Mouse (Mus musculus) left cerebral cortex, adult 2 months (tissue): ENCODE data around the gene Cdca7l. TPM values are rescaled to one million over a fixed set of nuclear protein-coding genes. Genes with fewer than 3 reads are reported as not detected.

ENCODE experiments used
- DNase-seq, 2 experiments: peaks; one replicate each; pipeline ENCODE4 v3.0.0; 2021 to 2022; ENCODE audit warnings: low spot score in 2 of 2, mixed read lengths in 1 of 2; ENCODE audit errors: extremely low spot score in 1 of 2
- H3K27ac ChIP-seq: fragments of 200-600 bp; 2 replicates; pipeline ENCODE4 v1.8.1; 2022
- H3K4me3 ChIP-seq: fragments of 200-600 bp; 2 replicates; pipeline ENCODE4 v1.8.1; 2022
- CTCF ChIP-seq: fragments of 200-600 bp; IDR thresholded peaks from 2 replicates; pipeline ENCODE4 v1.8.1; 2022; ENCODE audit warnings: antibody characterized with exemption, mild to moderate bottlenecking, moderate library complexity
- intact Hi-C: fragments of 180-260 bp; cut with DNase I; formaldehyde crosslinking; loops from one replicate; pipeline ENCODE4 v1.15.1; 2025
- total RNA-seq, 2 experiments: library from RNA; stranded (reverse); gene quantifications; 2 replicates each; pipeline ENCODE4 v1.2.3; 2021

The Cdca7l gene
- total RNA-seq, 2 experiments from 2014 or later = 1.1 to 1.3 TPM

- no peak for TF ChIP-seq CTCF
- no peak overlapping the region for H3K27ac ChIP-seq
- DNase-seq = no peak
- H3K4me3 ChIP-seq = no peak overlapping the region
- intact Hi-C loops = no loop called here
Measured at GRCm38 (mm10) chr12:117783426-117783825, 20.7 kb upstream of the Cdca7l start.

GRCm38 (mm10) chr12:117786621-117787020 lies 17.5 kb upstream of the Cdca7l start:
- no peak for DNase-seq
- no peak for TF ChIP-seq CTCF
- Histone ChIP-seq H3K27ac (no peak overlapping the region), H3K4me3 (no peak overlapping the region)
- intact Hi-C loops = no loop called here

GRCm38 (mm10) chr12:117788513-117789011 lies 15.5 kb upstream of the Cdca7l start:
- TF ChIP-seq CTCF = no peak
- Histone ChIP-seq H3K4me3 (no peak overlapping the region), H3K27ac (no peak overlapping the region)
- intact Hi-C loops = no loop called here
- no peak for DNase-seq

- TF ChIP-seq CTCF = no peak
- H3K27ac ChIP-seq = no peak overlapping the region
- intact Hi-C loops = no loop called here
- DNase-seq = no peak
- H3K4me3 ChIP-seq = no peak overlapping the region
Measured at GRCm38 (mm10) chr12:117789017-117789416, 15.1 kb upstream of the Cdca7l start.

GRCm38 (mm10) chr12:117795303-117795702 lies 8.8 kb upstream of the Cdca7l start:
- Histone ChIP-seq H3K27ac (no peak overlapping the region), H3K4me3 (no peak overlapping the region)
- intact Hi-C loops = no loop called here
- no peak for DNase-seq
- TF ChIP-seq CTCF = no peak

GRCm38 (mm10) chr12:117805576-117805975 lies 1.5 kb downstream of the Cdca7l start:
- TF ChIP-seq CTCF = no peak
- DNase-seq = no peak
- Histone ChIP-seq H3K4me3 (no peak overlapping the region), H3K27ac (no peak overlapping the region)
- intact Hi-C loops = no loop called here

- peak overlapping the region; percentile 23; the same call in 1 of the 2 replicates for H3K4me3 ChIP-seq
- no peak for DNase-seq
- no peak for TF ChIP-seq CTCF
- intact Hi-C loops = no loop called here
- no peak overlapping the region for H3K27ac ChIP-seq
Measured at GRCm38 (mm10) chr12:117806007-117806451, 1.9 kb downstream of the Cdca7l start.

GRCm38 (mm10) chr12:117806470-117806869 lies 2.4 kb downstream of the Cdca7l start:
- Histone ChIP-seq H3K4me3 (no peak overlapping the region; the same call in 1 of the 2 replicates), H3K27ac (no peak overlapping the region)
- no peak for DNase-seq
- intact Hi-C loops = no loop called here
- TF ChIP-seq CTCF = no peak

GRCm38 (mm10) chr12:117807637-117808036 lies 3.5 kb downstream of the Cdca7l start:
- no peak for DNase-seq
- intact Hi-C loops = no loop called here
- Histone ChIP-seq H3K27ac (no peak overlapping the region), H3K4me3 (no peak overlapping the region)
- TF ChIP-seq CTCF = no peak

GRCm38 (mm10) chr12:117808355-117809326 lies 4.6 kb downstream of the Cdca7l start:
- Histone ChIP-seq H3K27ac (no peak overlapping the region), H3K4me3 (no peak overlapping the region)
- no peak for TF ChIP-seq CTCF
- intact Hi-C loops = no loop called here
- no peak for DNase-seq

GRCm38 (mm10) chr12:117809327-117810017 lies 5.4 kb downstream of the Cdca7l start:
- intact Hi-C loops = no loop called here
- TF ChIP-seq CTCF = no peak
- no peak overlapping the region for H3K27ac ChIP-seq

GRCm38 (mm10) chr12:117810074-117810473 lies 6.0 kb downstream of the Cdca7l start:
- H3K4me3 ChIP-seq = no peak overlapping the region
- intact Hi-C loops = no loop called here
- no peak overlapping the region for H3K27ac ChIP-seq
- no peak for DNase-seq
- TF ChIP-seq CTCF = no peak

More at GRCm38 (mm10) chr12:117809327-117810017, 5.4 kb downstream of the Cdca7l start:
- no peak overlapping the region for H3K4me3 ChIP-seq
- DNase-seq = no peak
